Mouse (Mus musculus): ENCODE measurements around the gene Pcbp3. TPM values are rescaled to one million over a fixed set of nuclear protein-coding genes. Genes with fewer than 3 reads are reported as not detected.

Pcbp3 gene
- polyA plus RNA-seq, 1 experiment from 2014 or later, result 39.3 TPM

- no peak overlapping the region for H3K4me2 ChIP-seq
- H3K4me1 ChIP-seq, result no peaks in the 10 kb centered on the region
- no peaks in the 10 kb centered on the region for H3K9me3 ChIP-seq
- 72% methylated on average over 3 of the region's 3 CpGs for WGBS
- H3K4me3 ChIP-seq (replicated peaks), result no peak overlapping the region
- H3K36me3 ChIP-seq, result no peaks in the 10 kb centered on the region
- no peak overlapping the region for H3K9ac ChIP-seq
- H3K27ac ChIP-seq, result no peak overlapping the region
- no peaks in the 10 kb centered on the region for H3K27me3 ChIP-seq (replicated peaks)
- no peak for ATAC-seq (ENCODE audit: insufficient read depth, low FRiP score, low read depth)
These were observed 43.6 kb downstream of the Pcbp3 start for GRCm38 (mm10) chr10:76918086-76918485.

DNA sequence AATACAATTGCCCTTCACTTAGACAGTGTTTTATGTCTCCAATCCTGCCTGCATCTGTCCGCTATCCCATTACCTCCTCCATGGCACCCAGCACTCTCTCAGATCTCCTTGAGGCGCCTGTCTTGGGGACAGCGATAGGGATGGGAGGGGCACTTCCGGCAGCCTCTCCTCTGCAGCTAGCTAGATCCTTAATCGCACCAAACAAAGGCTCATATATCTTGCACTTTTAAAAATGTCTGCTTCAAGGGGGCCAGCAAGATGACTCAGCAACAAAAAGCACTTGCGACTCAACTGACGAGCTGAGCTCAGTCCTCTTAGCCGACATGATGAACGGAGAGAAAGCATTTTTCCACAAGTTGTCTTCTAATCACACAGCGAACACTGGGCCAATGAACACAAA, 55.3 kb downstream of the Pcbp3 start:
- no peaks in the 10 kb centered on the region for H3K36me3 ChIP-seq
- H3K9ac ChIP-seq, result no peak overlapping the region
- H3K27ac ChIP-seq, result peak overlapping the region; percentile 64; the same call in 1 of the 2 replicates
- WGBS, result 38% methylated on average over 10 of the region's 10 CpGs
- H3K4me3 ChIP-seq (replicated peaks), result no peak overlapping the region
- H3K4me1 ChIP-seq, result peaks cover 35% of the 10 kb centered on the region
- ATAC-seq (ENCODE audit: insufficient read depth, low FRiP score, low read depth), result peak; percentile 37; the same call in 1 of the 2 replicates
- H3K4me2 ChIP-seq, result peak overlapping the region; percentile 32
- H3K9me3 ChIP-seq, result no peaks in the 10 kb centered on the region
- H3K27me3 ChIP-seq (replicated peaks), result no peaks in the 10 kb centered on the region

DNA sequence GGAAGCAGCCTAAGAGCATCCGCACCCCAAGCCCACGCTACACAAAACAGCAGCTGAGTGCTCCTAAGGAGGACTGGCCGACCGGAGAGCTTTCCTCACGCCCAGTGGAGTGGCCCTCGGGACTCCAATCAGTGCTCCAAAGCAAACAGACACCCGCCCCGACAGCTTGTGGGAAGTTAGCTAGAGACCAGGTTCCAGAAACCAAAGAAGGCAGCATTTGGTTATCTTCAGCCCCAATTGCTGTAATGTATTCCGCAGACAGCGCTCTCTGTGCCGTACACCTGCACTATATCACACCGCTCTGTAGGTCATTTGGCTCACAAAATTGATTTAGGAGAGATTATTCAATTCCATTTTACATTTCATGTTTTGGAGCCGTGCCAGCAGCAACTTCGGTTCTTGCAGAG, 55.7 kb downstream of the Pcbp3 start:
- Histone ChIP-seq H3K36me3 (no peaks in the 10 kb centered on the region), H3K9me3 (no peaks in the 10 kb centered on the region), H3K27ac (peak overlapping the region; percentile 64), H3K9ac (no peak overlapping the region), H3K4me1 (peaks cover 35% of the 10 kb centered on the region), H3K4me2 (peak overlapping the region; percentile 32), H3K27me3 (replicated peaks) (no peaks in the 10 kb centered on the region), H3K4me3 (replicated peaks) (no peak overlapping the region)
- WGBS, result 37% methylated on average over 14 of the region's 14 CpGs
- ATAC-seq (ENCODE audit: insufficient read depth, low FRiP score, low read depth), result no peak

DNA sequence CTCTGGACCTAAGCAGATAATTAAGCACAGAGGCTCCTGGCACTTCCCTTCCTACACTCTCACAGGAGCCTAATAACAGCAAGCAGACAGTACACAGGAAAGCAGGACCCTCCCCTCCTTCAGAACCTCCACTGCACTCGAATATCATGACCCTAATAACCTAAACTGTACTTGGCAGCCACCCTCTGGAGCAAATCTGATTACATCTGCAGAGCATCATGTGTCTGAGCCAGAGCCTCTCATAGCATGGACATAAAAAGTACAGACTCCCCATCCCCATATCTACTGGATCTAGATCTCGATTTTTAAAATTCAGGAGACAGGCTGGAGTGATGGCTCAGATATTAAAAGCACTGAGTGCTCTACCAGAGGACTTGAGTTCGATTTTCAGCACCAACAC, 58.0 kb downstream of the Pcbp3 start:
- Histone ChIP-seq H3K36me3 (no peaks in the 10 kb centered on the region), H3K4me1 (peaks cover 35% of the 10 kb centered on the region), H3K27me3 (replicated peaks) (no peaks in the 10 kb centered on the region), H3K4me2 (no peak overlapping the region), H3K27ac (peak overlapping the region; percentile 72), H3K9me3 (no peaks in the 10 kb centered on the region), H3K4me3 (replicated peaks) (no peak overlapping the region), H3K9ac (no peak overlapping the region)
- 35% methylated on average over 3 of the region's 3 CpGs for WGBS
- 0 out of 2 replicates have a peak, but pooled peaks have one; percentile 11 for ATAC-seq (ENCODE audit: insufficient read depth, low FRiP score, low read depth)

DNA sequence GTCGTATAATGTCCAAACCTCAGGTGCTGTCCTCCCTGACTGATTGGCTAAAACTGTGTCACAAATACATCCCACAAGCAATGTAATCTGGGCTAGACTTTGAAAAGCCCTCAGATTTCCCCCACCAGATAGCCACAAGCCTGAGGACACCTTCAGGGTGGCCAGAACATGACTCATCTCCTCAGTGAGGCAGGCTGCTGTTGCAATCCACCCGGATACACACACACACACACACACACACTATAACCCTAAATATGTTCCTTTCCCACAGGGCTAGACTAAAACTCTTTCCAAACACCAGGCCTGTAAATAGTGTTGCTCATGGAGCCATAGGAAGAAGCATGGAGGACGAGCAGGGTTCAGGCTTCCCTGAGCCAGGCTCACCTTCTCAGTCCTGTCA, 58.6 kb downstream of the Pcbp3 start:
- Histone ChIP-seq H3K36me3 (no peaks in the 10 kb centered on the region), H3K4me2 (no peak overlapping the region), H3K9me3 (no peaks in the 10 kb centered on the region), H3K27ac (peak overlapping the region; percentile 72), H3K4me1 (peaks cover 35% of the 10 kb centered on the region), H3K27me3 (replicated peaks) (no peaks in the 10 kb centered on the region), H3K9ac (no peak overlapping the region), H3K4me3 (replicated peaks) (no peak overlapping the region)
- WGBS, result 45% methylated on average over 3 of the region's 3 CpGs
- no peak for ATAC-seq (ENCODE audit: insufficient read depth, low FRiP score, low read depth)

DNA sequence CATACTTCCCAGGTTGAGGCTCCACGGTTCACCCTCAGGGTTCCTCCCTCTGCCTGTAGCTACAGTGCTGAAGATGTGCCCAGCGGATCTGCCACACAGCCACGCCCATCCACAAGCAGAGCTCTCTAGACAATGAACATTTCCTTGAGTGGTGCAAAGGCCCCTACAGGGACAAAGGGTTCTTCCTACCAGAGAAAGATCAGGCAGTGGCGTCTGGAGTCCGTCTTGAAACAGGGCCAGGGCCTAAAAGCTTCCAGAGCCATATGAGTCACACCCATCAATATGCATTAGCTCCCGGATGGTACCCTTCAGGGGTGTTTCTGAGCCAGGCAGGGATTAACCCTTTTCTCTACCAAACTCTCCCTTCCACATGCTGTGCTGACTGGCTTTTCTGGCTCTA, 59.1 kb downstream of the Pcbp3 start:
- H3K36me3 ChIP-seq, result no peaks in the 10 kb centered on the region
- ATAC-seq (ENCODE audit: insufficient read depth, low FRiP score, low read depth), result peak; percentile 61
- no peak overlapping the region for H3K4me2 ChIP-seq
- H3K9ac ChIP-seq, result no peak overlapping the region
- WGBS, result 22% methylated on average over 6 of the region's 6 CpGs
- peak overlapping the region; percentile 72 for H3K27ac ChIP-seq
- H3K4me1 ChIP-seq, result peaks cover 35% of the 10 kb centered on the region
- H3K9me3 ChIP-seq, result no peaks in the 10 kb centered on the region
- no peaks in the 10 kb centered on the region for H3K27me3 ChIP-seq (replicated peaks)
- no peak overlapping the region for H3K4me3 ChIP-seq (replicated peaks)

DNA sequence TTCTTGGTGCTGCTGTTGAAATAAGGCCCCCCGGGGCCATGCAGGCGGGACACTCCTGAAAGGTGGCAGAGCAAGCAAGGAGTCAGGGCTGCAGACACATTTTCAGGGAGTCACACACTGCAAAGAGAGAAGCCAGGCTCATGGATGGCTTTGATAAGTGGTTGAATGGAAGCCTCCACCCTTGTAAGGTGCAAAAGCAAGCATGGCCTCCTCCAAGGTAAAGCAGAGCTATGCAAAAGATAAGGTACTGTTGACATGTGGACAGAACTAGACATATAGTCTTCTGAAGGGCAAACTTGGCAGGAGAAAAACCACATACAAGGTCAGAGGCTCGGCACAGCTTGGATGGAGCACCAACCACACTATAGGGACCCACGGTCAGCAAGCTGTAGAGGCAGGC, 63.3 kb downstream of the Pcbp3 start:
- H3K9ac ChIP-seq, result no peak overlapping the region
- H3K27ac ChIP-seq, result no peak overlapping the region
- ATAC-seq (ENCODE audit: insufficient read depth, low FRiP score, low read depth), result no peak
- no peak overlapping the region for H3K4me2 ChIP-seq
- 79% methylated on average over 4 of the region's 4 CpGs for WGBS
- no peaks in the 10 kb centered on the region for H3K27me3 ChIP-seq (replicated peaks)
- no peaks in the 10 kb centered on the region for H3K36me3 ChIP-seq
- no peak overlapping the region for H3K4me3 ChIP-seq (replicated peaks)
- H3K9me3 ChIP-seq, result no peaks in the 10 kb centered on the region
- H3K4me1 ChIP-seq, result peaks cover 11% of the 10 kb centered on the region

- H3K27me3 ChIP-seq (replicated peaks), result no peaks in the 10 kb centered on the region
- no peak overlapping the region for H3K27ac ChIP-seq
- no peak overlapping the region for H3K9ac ChIP-seq
- no peaks in the 10 kb centered on the region for H3K36me3 ChIP-seq
- no peak overlapping the region for H3K4me2 ChIP-seq
- H3K4me3 ChIP-seq (replicated peaks), result no peak overlapping the region
- ATAC-seq (ENCODE audit: insufficient read depth, low FRiP score, low read depth), result no peak
- H3K9me3 ChIP-seq, result no peaks in the 10 kb centered on the region
- WGBS, result 90% methylated on average over 2 of the region's 2 CpGs
- H3K4me1 ChIP-seq, result no peaks in the 10 kb centered on the region
These were observed 70.2 kb downstream of the Pcbp3 start for GRCm38 (mm10) chr10:76891456-76891855.

- H3K9ac ChIP-seq, result no peak overlapping the region
- no peaks in the 10 kb centered on the region for H3K27me3 ChIP-seq (replicated peaks)
- no peak for ATAC-seq (ENCODE audit: insufficient read depth, low FRiP score, low read depth)
- H3K4me3 ChIP-seq (replicated peaks), result no peak overlapping the region
- H3K27ac ChIP-seq, result no peak overlapping the region
- no peaks in the 10 kb centered on the region for H3K4me1 ChIP-seq
- H3K36me3 ChIP-seq, result no peaks in the 10 kb centered on the region
- H3K4me2 ChIP-seq, result no peak overlapping the region
- no peaks in the 10 kb centered on the region for H3K9me3 ChIP-seq
- WGBS, result 89% methylated on average over 3 of the region's 3 CpGs
These were observed 78.0 kb downstream of the Pcbp3 start for GRCm38 (mm10) chr10:76883442-76884244.

DNA sequence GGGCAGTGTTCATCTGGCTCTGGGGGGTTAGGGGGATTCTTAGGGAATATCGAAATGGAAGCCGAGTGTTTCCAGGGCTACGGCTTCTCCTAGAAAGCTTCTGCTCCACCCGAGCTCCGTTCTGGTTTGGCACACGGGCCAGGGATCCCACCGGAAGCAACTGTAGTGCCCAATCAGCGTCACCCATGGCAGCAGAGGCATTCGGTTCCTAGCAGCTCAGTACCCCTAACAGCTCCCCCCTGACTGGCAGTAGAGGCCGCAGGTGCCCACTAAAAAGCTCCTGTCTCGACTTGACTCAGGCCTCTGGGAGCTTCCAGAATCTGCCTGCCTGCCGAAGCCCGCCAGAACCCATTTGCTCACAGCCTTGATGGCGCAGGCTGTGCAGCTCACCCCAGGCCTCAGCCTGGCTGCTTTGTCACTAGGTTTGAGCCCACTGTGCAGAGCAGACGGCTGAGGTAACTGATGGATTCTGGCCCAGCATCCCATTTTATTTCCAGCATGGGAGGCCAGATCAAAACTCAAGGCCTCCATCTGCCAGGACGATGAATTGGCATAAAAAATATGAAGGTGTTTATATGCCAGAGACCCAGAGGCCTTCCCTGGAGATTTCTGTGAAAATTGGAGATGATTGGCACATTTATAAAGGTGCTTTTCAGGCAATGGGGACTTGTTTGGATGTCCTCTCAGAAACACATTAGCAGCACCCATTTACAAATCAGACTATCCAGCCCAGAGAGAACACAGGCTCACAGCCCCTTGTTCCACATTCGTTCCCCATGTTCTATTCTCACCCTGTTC, 78.8 kb downstream of the Pcbp3 start:
- H3K4me2 ChIP-seq, result no peak overlapping the region
- ATAC-seq (ENCODE audit: insufficient read depth, low FRiP score, low read depth), result no peak
- no peaks in the 10 kb centered on the region for H3K4me1 ChIP-seq
- H3K27ac ChIP-seq, result no peak overlapping the region
- H3K4me3 ChIP-seq (replicated peaks), result no peak overlapping the region
- WGBS, result 76% methylated on average over 17 of the region's 17 CpGs
- H3K36me3 ChIP-seq, result no peaks in the 10 kb centered on the region
- H3K27me3 ChIP-seq (replicated peaks), result no peaks in the 10 kb centered on the region
- no peaks in the 10 kb centered on the region for H3K9me3 ChIP-seq
- no peak overlapping the region for H3K9ac ChIP-seq

DNA sequence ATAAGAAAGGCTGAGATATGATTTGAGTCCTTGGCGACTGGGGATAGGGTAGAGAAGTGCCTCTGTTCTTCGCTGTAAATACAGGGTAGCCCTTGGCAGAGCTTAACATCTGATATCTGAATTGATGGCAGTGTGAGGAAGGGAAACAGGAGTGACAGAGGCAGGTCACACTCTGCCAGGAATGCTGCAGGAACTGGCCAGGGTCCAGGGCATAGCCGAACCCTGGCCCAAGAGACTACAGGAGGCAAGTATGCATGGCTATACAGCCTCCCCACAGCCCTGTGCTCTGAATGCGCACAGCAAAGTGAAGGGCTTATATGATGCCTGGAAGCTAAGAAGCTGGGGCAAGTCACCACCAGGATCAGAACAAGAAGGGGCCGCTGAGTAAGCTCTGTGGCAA, 79.8 kb downstream of the Pcbp3 start:
- Histone ChIP-seq H3K4me3 (replicated peaks) (no peak overlapping the region), H3K4me2 (no peak overlapping the region), H3K9me3 (no peaks in the 10 kb centered on the region), H3K36me3 (no peaks in the 10 kb centered on the region), H3K9ac (no peak overlapping the region), H3K27ac (no peak overlapping the region), H3K4me1 (no peaks in the 10 kb centered on the region), H3K27me3 (replicated peaks) (no peaks in the 10 kb centered on the region)
- WGBS, result 64% methylated on average over 5 of the region's 5 CpGs
- ATAC-seq (ENCODE audit: insufficient read depth, low FRiP score, low read depth), result no peak

- no peak overlapping the region for H3K9ac ChIP-seq
- H3K36me3 ChIP-seq, result no peaks in the 10 kb centered on the region
- no peaks in the 10 kb centered on the region for H3K27me3 ChIP-seq (replicated peaks)
- no peaks in the 10 kb centered on the region for H3K9me3 ChIP-seq
- no peak overlapping the region for H3K4me3 ChIP-seq (replicated peaks)
- no peak for ATAC-seq (ENCODE audit: insufficient read depth, low FRiP score, low read depth)
- no peak overlapping the region for H3K4me2 ChIP-seq
- no peaks in the 10 kb centered on the region for H3K4me1 ChIP-seq
- WGBS, result 58% methylated on average over 6 of the region's 6 CpGs
- H3K27ac ChIP-seq, result no peak overlapping the region
These were observed 86.4 kb downstream of the Pcbp3 start for GRCm38 (mm10) chr10:76875310-76875709.
